Mouse (Mus musculus) olfactory bulb, adult 2 months (tissue): ENCODE results near the gene Spsb4. TPM values are rescaled to one million over a fixed set of nuclear protein-coding genes. Genes with fewer than 3 reads are reported as not detected.

ENCODE experiments used
- H3K27ac ChIP-seq: fragments of 200-500 bp; 2 replicates; pipeline ENCODE4 v1.5.1; 2012; ENCODE audit warnings: low read depth, low read length; ENCODE audit not compliant: insufficient read depth
- H3K4me1 ChIP-seq: fragments of 200-500 bp; 2 replicates; pipeline ENCODE4 v1.6.1; 2012; ENCODE audit warnings: low read length; ENCODE audit not compliant: control insufficient read depth, insufficient read depth
- H3K4me3 ChIP-seq: fragments of 200-500 bp; 2 replicates; pipeline ENCODE4 v1.5.1; 2012; ENCODE audit warnings: mild to moderate bottlenecking, low read depth, low read length, moderate library complexity; ENCODE audit not compliant: insufficient read depth
- CTCF ChIP-seq: fragments of 200-500 bp; IDR thresholded peaks from 2 replicates; pipeline ENCODE4 v1.5.1; 2012; ENCODE audit warnings: low read depth, mild to moderate bottlenecking, low read length, moderate library complexity; ENCODE audit not compliant: insufficient read depth
- POLR2A ChIP-seq: fragments of 200-500 bp; IDR thresholded peaks from 2 replicates; pipeline ENCODE4 v1.6.1; 2012; ENCODE audit warnings: mild to moderate bottlenecking, low read depth, low read length, moderate library complexity; ENCODE audit not compliant: insufficient read depth
- WGBS: fragments of 180-500 bp; shearing (Covaris S2); methylation state at CpG from one replicate; pipeline ENCODE4 v1.1.7; 2018; 5-methylcytosine and 5-hydroxymethylcytosine counted together
- polyA plus RNA-seq: library from polyadenylated mRNA; stranded (reverse); fragments of >200 nt; gene quantifications from 2 replicates; pipeline ENCODE4 v1.2.4, GENCODE M21; 2012; ENCODE audit warnings: low replicate concordance; ENCODE audit not compliant: missing spikeins, insufficient read depth, insufficient read length

The Spsb4 gene
- polyA plus RNA-seq, 1 experiment: not detected

DNA sequence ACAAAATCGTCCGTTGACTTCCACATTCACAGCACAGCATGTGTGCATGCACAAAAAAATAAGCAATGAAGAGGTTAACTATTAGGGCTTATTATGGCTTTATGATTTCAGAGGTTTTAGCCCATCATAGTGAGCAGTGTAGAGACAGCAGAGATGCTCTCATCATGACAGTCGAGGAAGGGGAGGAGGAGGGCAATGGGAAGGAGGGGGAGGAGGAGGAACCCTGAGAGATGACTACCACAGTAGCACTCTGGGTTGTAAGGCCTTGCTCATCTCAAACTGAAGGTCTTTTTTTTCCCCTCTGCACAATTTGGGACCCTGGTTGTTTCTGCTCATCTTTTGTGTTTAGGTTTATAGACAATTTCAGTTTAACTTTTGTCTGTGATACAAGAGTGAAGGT is 83.8 kb downstream of the Spsb4 start:
- Histone ChIP-seq H3K4me1 (no peaks in the 10 kb centered on the region), H3K4me3 (no peak overlapping the region), H3K27ac (no peak overlapping the region)
- TF ChIP-seq CTCF (no peak), POLR2A (no peak)
- 78% methylated on average over 3 of the region's 3 CpGs for whole genome bisulfite sequencing

DNA sequence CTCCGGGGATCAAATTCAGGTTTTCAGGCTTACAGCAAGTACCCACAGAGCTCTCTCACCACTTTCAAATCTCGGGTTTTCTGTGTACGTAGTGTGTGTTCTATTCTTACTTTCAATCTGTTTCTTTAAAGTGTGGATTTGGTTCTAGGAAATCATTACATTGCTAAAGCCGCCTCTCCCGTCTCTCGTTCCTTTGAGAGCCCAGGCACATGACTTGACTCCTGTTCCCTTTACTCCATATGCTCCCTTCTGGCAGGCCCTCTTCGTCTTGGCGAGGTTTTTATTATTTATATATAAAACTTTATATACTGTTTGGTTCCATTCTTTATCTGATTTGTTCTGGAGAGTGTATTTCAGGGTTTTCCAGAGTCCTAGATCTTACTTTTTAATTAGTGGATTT is 85.9 kb downstream of the Spsb4 start:
- no peak for TF ChIP-seq POLR2A
- no peak for TF ChIP-seq CTCF
- Histone ChIP-seq H3K27ac (no peak overlapping the region), H3K4me1 (no peaks in the 10 kb centered on the region), H3K4me3 (no peak overlapping the region)
- 87% methylated on average over 8 of the region's 8 CpGs for WGBS

DNA sequence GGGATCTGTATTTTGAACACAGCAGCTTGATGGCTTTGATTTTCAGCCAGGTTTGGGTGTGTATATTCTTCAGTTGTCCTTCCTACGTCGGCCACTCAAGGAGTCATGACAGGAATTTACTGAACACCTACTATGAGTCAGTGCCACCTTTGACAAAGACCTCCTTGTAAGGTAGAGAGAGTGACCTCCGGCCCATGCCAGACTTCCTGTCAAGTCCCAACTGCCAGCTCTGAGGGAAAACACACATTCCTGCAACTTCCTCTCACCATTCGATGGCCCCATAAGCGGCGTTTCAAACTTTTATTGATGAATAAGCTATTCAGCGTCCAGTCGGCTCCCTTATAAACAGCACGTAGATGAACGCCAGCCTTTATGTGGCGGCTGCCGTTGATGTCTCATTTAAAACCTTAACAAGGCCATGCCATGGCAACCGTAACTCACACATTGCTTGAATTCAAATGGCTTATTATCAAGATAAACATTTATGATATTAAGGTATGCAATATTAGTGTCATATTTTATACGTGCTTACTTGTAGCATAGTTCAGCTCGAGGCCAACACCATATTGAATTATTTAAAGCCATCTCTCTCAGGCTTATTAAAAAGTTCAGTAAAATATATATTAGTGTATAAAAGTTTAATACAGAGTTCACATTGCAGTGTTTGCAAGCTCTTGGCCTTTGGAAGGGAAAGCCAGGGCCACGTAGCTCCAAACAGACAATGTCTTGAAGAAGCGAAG is 94.9 kb downstream of the Spsb4 start:
- Histone ChIP-seq H3K4me1 (no peaks in the 10 kb centered on the region), H3K27ac (no peak overlapping the region), H3K4me3 (no peak overlapping the region)
- WGBS: 90% methylated on average over 17 of the region's 17 CpGs
- no peak for TF ChIP-seq POLR2A
- TF ChIP-seq CTCF: no peak

DNA sequence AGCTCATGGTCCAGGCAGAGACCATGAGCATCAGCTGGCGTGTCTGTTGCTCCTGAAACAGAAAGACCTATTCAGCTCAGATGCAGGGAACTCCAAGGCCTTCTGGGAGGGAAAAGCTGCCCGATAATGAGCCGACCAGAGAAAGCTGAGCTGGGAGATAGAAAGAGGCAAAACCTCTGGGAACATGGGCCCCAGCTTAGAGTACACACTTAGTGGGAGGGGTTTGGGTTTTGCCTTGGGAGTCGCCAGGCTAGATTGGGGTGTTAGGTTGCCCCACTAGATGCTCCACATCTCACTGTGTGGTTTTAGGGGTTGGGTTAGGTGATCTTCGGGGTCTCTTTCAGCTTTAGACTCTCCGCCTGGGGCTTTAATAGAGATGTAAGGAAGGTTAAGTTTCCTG is 95.5 kb downstream of the Spsb4 start:
- no peak for TF ChIP-seq POLR2A
- TF ChIP-seq CTCF: no peak
- Histone ChIP-seq H3K27ac (no peak overlapping the region), H3K4me1 (no peaks in the 10 kb centered on the region), H3K4me3 (no peak overlapping the region)
- 82% methylated on average over 6 of the region's 6 CpGs for WGBS

DNA sequence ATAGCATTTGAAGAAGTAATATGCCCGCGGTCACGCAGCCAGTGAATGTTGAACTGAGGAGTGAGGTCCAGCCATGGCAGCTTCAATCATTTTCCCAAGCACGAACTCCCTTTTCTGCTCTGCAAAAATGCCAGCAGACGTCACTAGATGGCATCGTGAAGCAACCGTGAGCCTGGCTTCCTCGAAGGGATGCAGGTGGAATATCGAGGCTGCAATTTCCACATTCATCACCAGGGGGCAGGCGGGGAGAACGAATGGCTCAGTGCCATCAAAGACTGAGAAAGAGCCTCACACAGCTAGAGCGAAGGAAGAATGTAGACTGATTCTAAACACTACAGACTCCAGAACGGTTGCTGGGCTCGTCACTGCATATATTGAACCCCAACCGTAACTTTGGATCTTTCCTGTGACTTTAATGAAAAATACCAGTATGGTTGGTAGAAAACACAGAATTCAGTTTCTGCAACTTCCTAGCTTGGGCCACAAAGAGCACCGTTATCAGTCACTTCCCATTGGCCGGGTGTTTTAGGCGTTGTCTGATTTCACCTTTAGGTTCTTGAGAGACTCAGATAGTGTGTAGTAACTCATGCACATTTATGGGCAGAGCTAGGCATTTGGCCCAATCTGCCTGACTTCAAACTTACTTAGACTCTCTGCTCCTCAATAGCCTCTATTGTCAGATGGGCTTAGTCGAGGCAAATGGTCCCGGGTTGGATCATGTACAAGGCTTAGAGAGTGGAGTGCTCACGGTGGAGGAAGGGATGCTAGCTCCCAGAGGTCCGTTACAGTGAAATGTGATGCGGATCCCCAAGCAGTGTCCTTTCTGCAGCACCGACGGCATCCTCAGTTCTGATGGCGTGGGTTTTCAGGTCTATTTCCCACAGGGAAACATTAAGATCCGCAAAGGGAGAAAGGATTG is 101.8 kb downstream of the Spsb4 start:
- TF ChIP-seq CTCF (peak; percentile 96), POLR2A (no peak)
- WGBS: 30% methylated on average over 27 of the region's 27 CpGs
- no peaks in the 10 kb centered on the region for H3K4me1 ChIP-seq

GRCm38 (mm10) chr9:96916076-96916475 is 102.6 kb downstream of the Spsb4 start:
- Histone ChIP-seq H3K27ac (no peak overlapping the region), H3K4me3 (no peak overlapping the region), H3K4me1 (no peaks in the 10 kb centered on the region)
- WGBS: 65% methylated on average over 7 of the region's 7 CpGs
- no peak for TF ChIP-seq POLR2A
- TF ChIP-seq CTCF: no peak

More for the DNA sequence above, 101.8 kb downstream of the Spsb4 start:
- H3K4me3 ChIP-seq: no peak overlapping the region
- H3K27ac ChIP-seq: no peak overlapping the region

DNA sequence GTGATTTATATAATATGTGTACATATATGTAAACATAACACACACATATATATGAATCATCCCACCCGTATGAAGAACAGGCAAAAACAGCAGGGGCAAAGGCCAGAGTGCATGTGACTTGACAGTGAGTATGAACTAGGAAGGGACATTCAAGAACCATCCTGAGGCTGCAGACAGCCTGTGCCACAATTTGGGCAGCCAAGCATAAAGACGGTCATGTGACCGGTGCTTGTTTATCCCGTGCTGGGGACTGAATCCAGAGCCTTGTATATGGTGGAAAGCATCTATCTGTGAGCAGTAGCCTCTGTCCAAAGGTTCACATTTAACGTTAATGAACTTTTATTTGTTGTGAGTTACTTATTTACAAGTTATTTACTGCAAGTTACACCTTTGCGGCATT is 103.8 kb downstream of the Spsb4 start:
- TF ChIP-seq CTCF (no peak), POLR2A (no peak)
- WGBS: 79% methylated on average over 6 of the region's 6 CpGs
- H3K4me3 ChIP-seq: no peak overlapping the region
- no peak overlapping the region for H3K27ac ChIP-seq
- no peaks in the 10 kb centered on the region for H3K4me1 ChIP-seq

DNA sequence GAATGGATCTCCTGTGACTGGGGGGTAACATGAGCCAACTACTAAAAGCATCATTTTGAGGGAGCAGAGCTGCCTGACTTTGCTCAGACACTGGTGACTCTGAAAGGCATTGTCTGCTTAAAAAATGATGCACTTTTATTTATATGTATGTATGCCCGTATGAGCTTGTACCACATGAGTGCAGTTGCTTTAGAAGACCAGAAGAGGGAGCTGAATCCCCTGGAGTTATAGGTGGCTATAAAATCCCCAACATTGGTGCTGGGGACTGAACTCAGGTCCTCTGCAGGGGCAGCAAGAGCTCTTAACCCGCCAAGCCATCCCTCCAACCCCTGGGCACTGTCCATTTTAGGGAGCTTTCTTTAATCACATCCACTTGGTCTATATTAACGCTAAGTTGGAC is 104.6 kb downstream of the Spsb4 start:
- 95% methylated on average over 3 of the region's 3 CpGs for WGBS
- H3K27ac ChIP-seq: no peak overlapping the region
- TF ChIP-seq POLR2A: no peak
- TF ChIP-seq CTCF: no peak
- no peak overlapping the region for H3K4me3 ChIP-seq
- H3K4me1 ChIP-seq: no peaks in the 10 kb centered on the region

- Histone ChIP-seq H3K27ac (no peak overlapping the region), H3K4me3 (no peak overlapping the region), H3K4me1 (no peaks in the 10 kb centered on the region)
- 91% methylated on average over 1 of the region's 1 CpGs for WGBS
- no peak for TF ChIP-seq CTCF
- no peak for TF ChIP-seq POLR2A
These were observed 109.1 kb downstream of the Spsb4 start for GRCm38 (mm10) chr9:96909503-96909902.
